Mouse (Mus musculus): Measurements from ENCODE around the gene Dach2. TPM values are rescaled to one million over a fixed set of nuclear protein-coding genes. Genes with fewer than 3 reads are reported as not detected.

Dach2 gene
- polyA plus RNA-seq, 1 experiment, result 0.25 TPM

- H3K4me1 ChIP-seq (ENCODE audit: control insufficient read depth, insufficient read depth, low read length), result no peaks in the 10 kb centered on the region
- TF ChIP-seq CTCF (IDR thresholded peaks at IDR 0.05; ENCODE audit: extremely low read depth, insufficient read depth, low read length) (no peak), POLR2A (IDR thresholded peaks at IDR 0.05; ENCODE audit: extremely low read depth, insufficient read depth, low read length) (no peak)
Observed at GRCm38 (mm10) chrX:113545106-113545505, 247.8 kb downstream of the Dach2 start.

GRCm38 (mm10) chrX:113563897-113564296, 266.6 kb downstream of the Dach2 start:
- Histone ChIP-seq H3K27ac (ENCODE audit: insufficient read depth, low read length) (no peak overlapping the region), H3K4me3 (ENCODE audit: insufficient read depth, low read length) (no peak overlapping the region), H3K4me1 (ENCODE audit: control insufficient read depth, insufficient read depth, low read length) (no peaks in the 10 kb centered on the region)
- TF ChIP-seq POLR2A (IDR thresholded peaks at IDR 0.05; ENCODE audit: extremely low read depth, insufficient read depth, low read length), result no peak
- TF ChIP-seq CTCF (IDR thresholded peaks at IDR 0.05; ENCODE audit: extremely low read depth, insufficient read depth, low read length), result no peak

More at GRCm38 (mm10) chrX:113545106-113545505, 247.8 kb downstream of the Dach2 start:
- H3K4me3 ChIP-seq (ENCODE audit: insufficient read depth, low read length), result no peak overlapping the region
- no peak overlapping the region for H3K27ac ChIP-seq (ENCODE audit: insufficient read depth, low read length)

GRCm38 (mm10) chrX:113666069-113666468, 368.8 kb downstream of the Dach2 start:
- TF ChIP-seq CTCF (IDR thresholded peaks at IDR 0.05; ENCODE audit: extremely low read depth, insufficient read depth, low read length), result no peak
- TF ChIP-seq POLR2A (IDR thresholded peaks at IDR 0.05; ENCODE audit: extremely low read depth, insufficient read depth, low read length), result no peak
- H3K4me3 ChIP-seq (ENCODE audit: insufficient read depth, low read length), result no peak overlapping the region

GRCm38 (mm10) chrX:113687163-113687562, 389.9 kb downstream of the Dach2 start:
- H3K4me3 ChIP-seq (ENCODE audit: insufficient read depth, low read length), result no peak overlapping the region
- H3K4me1 ChIP-seq (ENCODE audit: control insufficient read depth, insufficient read depth, low read length), result no peaks in the 10 kb centered on the region
- no peak for TF ChIP-seq POLR2A (IDR thresholded peaks at IDR 0.05; ENCODE audit: extremely low read depth, insufficient read depth, low read length)
- no peak overlapping the region for H3K27ac ChIP-seq (ENCODE audit: insufficient read depth, low read length)

More at GRCm38 (mm10) chrX:113666069-113666468, 368.8 kb downstream of the Dach2 start:
- no peak overlapping the region for H3K27ac ChIP-seq (ENCODE audit: insufficient read depth, low read length)
- H3K4me1 ChIP-seq (ENCODE audit: control insufficient read depth, insufficient read depth, low read length), result no peaks in the 10 kb centered on the region

- Histone ChIP-seq H3K4me1 (ENCODE audit: control insufficient read depth, insufficient read depth, low read length) (no peaks in the 10 kb centered on the region), H3K4me3 (ENCODE audit: insufficient read depth, low read length) (no peak overlapping the region), H3K27ac (ENCODE audit: insufficient read depth, low read length) (no peak overlapping the region)
- TF ChIP-seq CTCF (IDR thresholded peaks at IDR 0.05; ENCODE audit: extremely low read depth, insufficient read depth, low read length) (no peak), POLR2A (IDR thresholded peaks at IDR 0.05; ENCODE audit: extremely low read depth, insufficient read depth, low read length) (no peak)
Observed at GRCm38 (mm10) chrX:113712363-113712762, 415.1 kb downstream of the Dach2 start.

GRCm38 (mm10) chrX:113724124-113724523, 426.8 kb downstream of the Dach2 start:
- Histone ChIP-seq H3K27ac (ENCODE audit: insufficient read depth, low read length) (no peak overlapping the region), H3K4me3 (ENCODE audit: insufficient read depth, low read length) (no peak overlapping the region), H3K4me1 (ENCODE audit: control insufficient read depth, insufficient read depth, low read length) (no peaks in the 10 kb centered on the region)
- TF ChIP-seq CTCF (IDR thresholded peaks at IDR 0.05; ENCODE audit: extremely low read depth, insufficient read depth, low read length), result no peak
- no peak for TF ChIP-seq POLR2A (IDR thresholded peaks at IDR 0.05; ENCODE audit: extremely low read depth, insufficient read depth, low read length)

- Histone ChIP-seq H3K27ac (ENCODE audit: insufficient read depth, low read length) (no peak overlapping the region), H3K4me1 (ENCODE audit: control insufficient read depth, insufficient read depth, low read length) (no peaks in the 10 kb centered on the region), H3K4me3 (ENCODE audit: insufficient read depth, low read length) (no peak overlapping the region)
- TF ChIP-seq POLR2A (IDR thresholded peaks at IDR 0.05; ENCODE audit: extremely low read depth, insufficient read depth, low read length) (no peak), CTCF (IDR thresholded peaks at IDR 0.05; ENCODE audit: extremely low read depth, insufficient read depth, low read length) (no peak)
Observed at GRCm38 (mm10) chrX:113747122-113747521, 449.8 kb downstream of the Dach2 start.

- Histone ChIP-seq H3K27ac (ENCODE audit: insufficient read depth, low read length) (no peak overlapping the region), H3K4me1 (ENCODE audit: control insufficient read depth, insufficient read depth, low read length) (no peaks in the 10 kb centered on the region), H3K4me3 (ENCODE audit: insufficient read depth, low read length) (no peak overlapping the region)
- TF ChIP-seq POLR2A (IDR thresholded peaks at IDR 0.05; ENCODE audit: extremely low read depth, insufficient read depth, low read length) (no peak), CTCF (IDR thresholded peaks at IDR 0.05; ENCODE audit: extremely low read depth, insufficient read depth, low read length) (no peak)
Observed at GRCm38 (mm10) chrX:113792264-113792663, 495.0 kb downstream of the Dach2 start.

GRCm38 (mm10) chrX:113810369-113810768, 513.1 kb downstream of the Dach2 start:
- Histone ChIP-seq H3K4me3 (ENCODE audit: insufficient read depth, low read length) (no peak overlapping the region), H3K4me1 (ENCODE audit: control insufficient read depth, insufficient read depth, low read length) (no peaks in the 10 kb centered on the region), H3K27ac (ENCODE audit: insufficient read depth, low read length) (no peak overlapping the region)
- TF ChIP-seq POLR2A (IDR thresholded peaks at IDR 0.05; ENCODE audit: extremely low read depth, insufficient read depth, low read length), result no peak
- no peak for TF ChIP-seq CTCF (IDR thresholded peaks at IDR 0.05; ENCODE audit: extremely low read depth, insufficient read depth, low read length)

GRCm38 (mm10) chrX:113826810-113827209, 529.5 kb downstream of the Dach2 start:
- H3K4me3 ChIP-seq (ENCODE audit: insufficient read depth, low read length), result no peak overlapping the region
- no peak for TF ChIP-seq POLR2A (IDR thresholded peaks at IDR 0.05; ENCODE audit: extremely low read depth, insufficient read depth, low read length)
- TF ChIP-seq CTCF (IDR thresholded peaks at IDR 0.05; ENCODE audit: extremely low read depth, insufficient read depth, low read length), result no peak
- H3K4me1 ChIP-seq (ENCODE audit: control insufficient read depth, insufficient read depth, low read length), result no peaks in the 10 kb centered on the region
- no peak overlapping the region for H3K27ac ChIP-seq (ENCODE audit: insufficient read depth, low read length)

All from cortical plate, adult 2 months (tissue).